Mouse (Mus musculus) neural tube, embryonic 10.5 days (tissue): Measurements from ENCODE around the gene Gm43064.
"Not testable (repeated sequence)": the region's sequence is repeated elsewhere in the genome, so short reads cannot be mapped to it uniquely, and the experiment has no call there.

ENCODE experiments used
- DNase-seq: peaks from one replicate; pipeline ENCODE4 v3.0.0-alpha.2; 2017; ENCODE audit warnings: low spot score; ENCODE audit errors: extremely low spot score

Gm43064 gene

GRCm38 (mm10) chr3:103799507-103799906 lies 9.9 kb upstream of the Gm43064 start:
- no peak for DNase-seq

GRCm38 (mm10) chr3:103801631-103802531 lies 7.5 kb upstream of the Gm43064 start:
- DNase-seq: no peak

GRCm38 (mm10) chr3:103802861-103803260 lies 6.5 kb upstream of the Gm43064 start:
- no peak for DNase-seq

GRCm38 (mm10) chr3:103805671-103806070 lies 3.7 kb upstream of the Gm43064 start:
- no peak for DNase-seq

GRCm38 (mm10) chr3:103809799-103810150 lies 402 bp downstream of the Gm43064 start:
- no peak for DNase-seq

GRCm38 (mm10) chr3:103810967-103811366 lies 1.6 kb downstream of the Gm43064 start:
- no peak for DNase-seq

GRCm38 (mm10) chr3:103827548-103827947 lies 18.2 kb downstream of the Gm43064 start:
- DNase-seq: no peak

GRCm38 (mm10) chr3:103829036-103829435 lies 19.7 kb downstream of the Gm43064 start:
- DNase-seq: no peak

GRCm38 (mm10) chr3:103830681-103831080 lies 21.3 kb downstream of the Gm43064 start:
- not testable (repeated sequence) for DNase-seq

- DNase-seq: no peak
Observed at GRCm38 (mm10) chr3:103831146-103831545, 21.8 kb downstream of the Gm43064 start.

GRCm38 (mm10) chr3:103832426-103832825 lies 23.1 kb downstream of the Gm43064 start, which contains the start of gene Bcl2l15:
Gene Bcl2l15 (plus strand): TSS chr3:103832601.
- no peak for DNase-seq

- no peak for DNase-seq
Observed at GRCm38 (mm10) chr3:103834001-103834400, 24.6 kb downstream of the Gm43064 start.

GRCm38 (mm10) chr3:103835272-103835950 lies 26.0 kb downstream of the Gm43064 start:
- DNase-seq: no peak

- DNase-seq: no peak
Observed at GRCm38 (mm10) chr3:103835951-103836310, 26.6 kb downstream of the Gm43064 start.

- DNase-seq: no peak
Observed at GRCm38 (mm10) chr3:103836453-103836852, 27.1 kb downstream of the Gm43064 start.

GRCm38 (mm10) chr3:103839711-103840110 lies 30.3 kb downstream of the Gm43064 start:
- no peak for DNase-seq

- DNase-seq: not testable (repeated sequence)
Observed at GRCm38 (mm10) chr3:103840195-103840594, 30.8 kb downstream of the Gm43064 start.

- DNase-seq: not testable (repeated sequence)
Observed at GRCm38 (mm10) chr3:103840946-103841345, 31.6 kb downstream of the Gm43064 start.

GRCm38 (mm10) chr3:103850644-103851363 lies 41.4 kb downstream of the Gm43064 start:
- DNase-seq: no peak

- no peak for DNase-seq
Observed at GRCm38 (mm10) chr3:103851481-103851880, 42.1 kb downstream of the Gm43064 start.

- DNase-seq: no peak
Observed at GRCm38 (mm10) chr3:103851882-103852281, 42.5 kb downstream of the Gm43064 start.
